12 mouse cellular contexts compared by ENCODE assay signal in genomic region chr11:11853731-11854461, GRCm38 (mm10). TPM values are rescaled to one million over a fixed set of nuclear protein-coding genes. Genes with fewer than 3 reads are reported as not detected.
A peak's percentile ranks its signal among the peaks of the same experiment; 100 is the strongest.
DNase-seq lines count a peak whose midpoint lies in the region; ATAC-seq and TF ChIP-seq lines count a peak whose summit lies in the region.
"Had no signal": no experiment of that assay in that cellular context is flagged by ENCODE, and none has a peak within 500 bp of the region (broad histone marks: within the 10 kb centered on the region; RNA-seq: fewer than 3 reads in every experiment).

No protein-coding gene starts in this region.

- TF ChIP-seq CTCF in lung, postnatal 0 days (IDR thresholded peaks at IDR 0.05), result no peak; the same call in 1 of the 2 replicates

- peak overlapping the region; percentile 43 for H3K27ac ChIP-seq in heart, embryonic 13.5 days (replicated peaks)
- peak overlapping the region; percentile 77 for H3K27ac ChIP-seq in lung, embryonic 15.5 days
- H3K27ac ChIP-seq in lung, postnatal 0 days (ENCODE audit: low read length), result no peak overlapping the region
- H3K27ac ChIP-seq in embryonic facial prominence, embryonic 15.5 days (replicated peaks), result peak overlapping the region; percentile 83
- H3K27ac ChIP-seq in stomach, embryonic 16.5 days (ENCODE audit: low read length), result peak overlapping the region; percentile 84
- H3K27ac ChIP-seq: layer of hippocampus, adult 2 months had no signal

- H3K4me3 ChIP-seq in heart, embryonic 13.5 days, result no peak overlapping the region
- H3K4me3 ChIP-seq in lung, embryonic 15.5 days, result no peak overlapping the region
- H3K4me3 ChIP-seq in lung, postnatal 0 days (ENCODE audit: low read depth, low read length), result no peak overlapping the region
- H3K4me3 ChIP-seq in embryonic facial prominence, embryonic 15.5 days (replicated peaks), result no peak overlapping the region
- no peak overlapping the region for H3K4me3 ChIP-seq in stomach, embryonic 16.5 days (replicated peaks; ENCODE audit: low read length)
- H3K4me3 ChIP-seq: layer of hippocampus, adult 2 months had no signal

- DNase-seq in heart, postnatal 4 days, result no peak
- DNase-seq in lung, postnatal 0 days (ENCODE audit: low spot score), result no peak
- DNase-seq in retina, postnatal 1 day, result no peak
- DNase-seq: cerebellum, postnatal 14 days; gastrocnemius, postnatal 14 days; thymus, postnatal 36 days had no signal

- TF ChIP-seq EP300 in lung, postnatal 0 days (IDR thresholded peaks at IDR 0.05), result no peak

- no peak overlapping the region for H3K4me2 ChIP-seq in heart, embryonic 13.5 days
- H3K4me2 ChIP-seq in lung, embryonic 15.5 days, result no peak overlapping the region
- no peak overlapping the region for H3K4me2 ChIP-seq in lung, postnatal 0 days (replicated peaks; ENCODE audit: low read depth, low read length)
- no peak overlapping the region for H3K4me2 ChIP-seq in embryonic facial prominence, embryonic 15.5 days (replicated peaks)
- H3K4me2 ChIP-seq in stomach, embryonic 16.5 days (ENCODE audit: low read depth, low read length), result no peak overlapping the region

- H3K9me3 ChIP-seq in heart, embryonic 13.5 days, result 0 out of 2 replicates have a peak, but pooled peaks cover 4% of the 10 kb centered on the region
- H3K9me3 ChIP-seq in lung, embryonic 15.5 days, result no peaks in the 10 kb centered on the region
- H3K9me3 ChIP-seq in lung, postnatal 0 days (ENCODE audit: low read length), result no peaks in the 10 kb centered on the region
- H3K9me3 ChIP-seq in embryonic facial prominence, embryonic 15.5 days (replicated peaks), result no peaks in the 10 kb centered on the region
- no peaks in the 10 kb centered on the region for H3K9me3 ChIP-seq in stomach, embryonic 16.5 days (replicated peaks; ENCODE audit: control insufficient read depth, low read length)

- WGBS in heart, embryonic 13.5 days, result 51% methylated on average over 4 of the region's 4 CpGs
- 31% methylated on average over 4 of the region's 4 CpGs for WGBS in lung, embryonic 15.5 days
- WGBS in lung, postnatal 0 days, result 30% methylated on average over 4 of the region's 4 CpGs
- 37% methylated on average over 4 of the region's 4 CpGs for WGBS in embryonic facial prominence, embryonic 15.5 days
- 29% methylated on average over 4 of the region's 4 CpGs for WGBS in stomach, embryonic 16.5 days

- H3K9ac ChIP-seq in heart, embryonic 13.5 days, result no peak overlapping the region
- H3K9ac ChIP-seq in lung, embryonic 15.5 days, result no peak overlapping the region
- H3K9ac ChIP-seq in lung, postnatal 0 days (replicated peaks; ENCODE audit: low read depth), result no peak overlapping the region
- H3K9ac ChIP-seq in embryonic facial prominence, embryonic 15.5 days, result no peak overlapping the region
- H3K9ac ChIP-seq in stomach, embryonic 16.5 days (ENCODE audit: low read length), result no peak overlapping the region

- H3K27me3 ChIP-seq in heart, embryonic 13.5 days (replicated peaks), result no peaks in the 10 kb centered on the region
- H3K27me3 ChIP-seq in lung, embryonic 15.5 days, result no peaks in the 10 kb centered on the region
- H3K27me3 ChIP-seq in lung, postnatal 0 days (replicated peaks; ENCODE audit: insufficient read depth, low read length), result no peaks in the 10 kb centered on the region
- H3K27me3 ChIP-seq in embryonic facial prominence, embryonic 15.5 days, result no peaks in the 10 kb centered on the region
- no peaks in the 10 kb centered on the region for H3K27me3 ChIP-seq in stomach, embryonic 16.5 days (ENCODE audit: control insufficient read depth, insufficient read depth, low read length)

- H3K36me3 ChIP-seq in heart, embryonic 13.5 days, result no peaks in the 10 kb centered on the region; the same call in 1 of the 2 replicates
- no peaks in the 10 kb centered on the region for H3K36me3 ChIP-seq in lung, embryonic 15.5 days
- H3K36me3 ChIP-seq in lung, postnatal 0 days (ENCODE audit: insufficient read depth, low read length), result no peaks in the 10 kb centered on the region
- no peaks in the 10 kb centered on the region for H3K36me3 ChIP-seq in embryonic facial prominence, embryonic 15.5 days
- H3K36me3 ChIP-seq in stomach, embryonic 16.5 days (ENCODE audit: control insufficient read depth, insufficient read depth, low read length), result no peaks in the 10 kb centered on the region

- H3K4me1 ChIP-seq in heart, embryonic 13.5 days, result peaks cover 51% of the 10 kb centered on the region
- H3K4me1 ChIP-seq in lung, embryonic 15.5 days, result peaks cover 49% of the 10 kb centered on the region
- peaks cover 6% of the 10 kb centered on the region; the same call in 1 of the 2 replicates for H3K4me1 ChIP-seq in lung, postnatal 0 days (ENCODE audit: insufficient read depth, low read depth, low read length)
- H3K4me1 ChIP-seq in embryonic facial prominence, embryonic 15.5 days, result peaks cover 31% of the 10 kb centered on the region
- peaks cover 20% of the 10 kb centered on the region for H3K4me1 ChIP-seq in stomach, embryonic 16.5 days (ENCODE audit: control insufficient read depth, insufficient read depth, low read length)

- ATAC-seq in heart, embryonic 13.5 days (ENCODE audit: extremely low read depth, insufficient number of reproducible peaks, low FRiP score, low TSS enrichment), result no peak
- ATAC-seq in lung, embryonic 15.5 days (ENCODE audit: borderline replicate concordance, extremely low read depth, low FRiP score, low TSS enrichment), result peak; percentile 16; the same call in 1 of the 2 replicates
- no peak for ATAC-seq in lung, postnatal 0 days
- peak; percentile 55 for ATAC-seq in embryonic facial prominence, embryonic 15.5 days (ENCODE audit: insufficient number of reproducible peaks, low FRiP score, low TSS enrichment, low read depth)
- peak; percentile 87 for ATAC-seq in stomach, embryonic 16.5 days (ENCODE audit: insufficient read depth, low FRiP score)

RNA-seq across cellular contexts. Expression of gene Ddc, which starts 44.0 kb away (rescaled TPM):
- polyA plus RNA-seq in heart, embryonic 13.5 days (2015; fragmentation: Nextera tagmentation; extraction: Ambion mirVana), result 64.6 and 78.2 TPM in 2 replicates
- 10 to 100 TPM; 44.6 to 51.4 TPM for total RNA-seq in heart, postnatal 4 days (2021)
- polyA plus RNA-seq in lung, embryonic 15.5 days (2015; fragmentation: Nextera tagmentation; extraction: Ambion mirVana), result 15.4 and 16.4 TPM in 2 replicates
- polyA plus RNA-seq in lung, postnatal 0 days (2015; fragmentation: Nextera tagmentation; extraction: Ambion mirVana), result 12.4 and 17.6 TPM in 2 replicates
- 20.7 and 24.2 TPM in 2 replicates for polyA plus RNA-seq in embryonic facial prominence, embryonic 15.5 days (2015; fragmentation: Nextera tagmentation; extraction: Ambion mirVana)
- 48.7 and 49.1 TPM in 2 replicates for polyA plus RNA-seq in stomach, embryonic 16.5 days (2015; fragmentation: Nextera tagmentation; extraction: Ambion mirVana)
- total RNA-seq: monocyte, adult 5-6 weeks had no signal

RNA-seq across cellular contexts. Expression of gene Fignl1, which starts 45.1 kb away (rescaled TPM):
- polyA plus RNA-seq in heart, embryonic 13.5 days (2015; fragmentation: Nextera tagmentation; extraction: Ambion mirVana), result 52.9 and 58.7 TPM in 2 replicates
- 10 to 100 TPM; 18.7 to 19.9 TPM for total RNA-seq in heart, postnatal 4 days (2021)
- 86.1 and 88.1 TPM in 2 replicates for polyA plus RNA-seq in lung, embryonic 15.5 days (2015; fragmentation: Nextera tagmentation; extraction: Ambion mirVana)
- polyA plus RNA-seq in lung, postnatal 0 days (2015; fragmentation: Nextera tagmentation; extraction: Ambion mirVana), result 4.2 and 5.6 TPM in 2 replicates
- polyA plus RNA-seq in embryonic facial prominence, embryonic 15.5 days (2015; fragmentation: Nextera tagmentation; extraction: Ambion mirVana), result 43.1 and 45.2 TPM in 2 replicates
- 47.3 and 50.1 TPM in 2 replicates for polyA plus RNA-seq in stomach, embryonic 16.5 days (2015; fragmentation: Nextera tagmentation; extraction: Ambion mirVana)

Comparison
In these comparisons a context has a peak if more than half of its experiments do, and no peak if none do; other contexts are left out.
1. ATAC-seq: peak in lung, embryonic 15.5 days (single experiment), embryonic facial prominence, embryonic 15.5 days (single experiment) and stomach, embryonic 16.5 days (single experiment); none in heart, embryonic 13.5 days (single experiment) and lung, postnatal 0 days (single experiment).